Mouse (Mus musculus) ES-E14 (cell line): ENCODE data around the gene Gm12166. TPM values are rescaled to one million over a fixed set of nuclear protein-coding genes. Genes with fewer than 3 reads are reported as not detected.

Source experiments
- DNase-seq: peaks from one replicate; pipeline ENCODE4 v3.0.0-alpha.2; 2013; ENCODE audit warnings: low read depth, low spot score
- H3K27ac ChIP-seq: 2 replicates; pipeline ENCODE4 v1.5.1; 2012; ENCODE audit warnings: low read depth, mild to moderate bottlenecking, low read length, moderate library complexity, mixed read lengths; ENCODE audit not compliant: poor library complexity, insufficient read depth, severe bottlenecking
- H3K36me3 ChIP-seq: 2 replicates; pipeline ENCODE4 v1.6.1; 2012; ENCODE audit warnings: mild to moderate bottlenecking, low read length, moderate library complexity, mixed read lengths; ENCODE audit not compliant: control insufficient read depth, poor library complexity, insufficient read depth, severe bottlenecking
- H3K4me1 ChIP-seq, 2 experiments: fragments of 150-350 bp in 1 of 2; sonication (generic) in 1 of 2; 2 replicates each; pipeline ENCODE4 v1.6.1; 2012; ENCODE audit warnings: low read length in 2 of 2, mild to moderate bottlenecking in 1 of 2, mixed read lengths in 1 of 2; ENCODE audit not compliant: control insufficient read depth in 2 of 2, insufficient read depth in 2 of 2, poor library complexity in 1 of 2
- H3K4me3 ChIP-seq, 2 experiments: fragments of 150-350 bp in 1 of 2; sonication (generic) in 1 of 2; 2 replicates each; pipeline ENCODE4 v1.5.1; 2012; ENCODE audit warnings: low read length in 2 of 2, low read depth in 1 of 2, mild to moderate bottlenecking in 1 of 2, mixed read lengths in 1 of 2; ENCODE audit not compliant: insufficient read depth in 1 of 2, poor library complexity in 1 of 2, severe bottlenecking in 1 of 2
- H3K9ac ChIP-seq: 2 replicates; pipeline ENCODE4 v1.6.1; 2012; ENCODE audit warnings: low read depth, mild to moderate bottlenecking, low read length, mixed read lengths; ENCODE audit not compliant: poor library complexity, insufficient read depth, severe bottlenecking
- H3K9me3 ChIP-seq: fragments of 150-350 bp; sonication (generic); 2 replicates; pipeline ENCODE4 v1.6.1; 2012; ENCODE audit warnings: low read depth, mild to moderate bottlenecking, low read length; ENCODE audit not compliant: control insufficient read depth, insufficient read depth
- CHD2 ChIP-seq: IDR thresholded peaks from 2 replicates; pipeline ENCODE4 v1.6.1; 2014; ENCODE audit warnings: mild to moderate bottlenecking, low read depth, low read length, inconsistent platforms
- HCFC1 ChIP-seq: IDR thresholded peaks from 2 replicates; pipeline ENCODE4 v1.6.1; 2012; ENCODE audit warnings: low read length, inconsistent platforms, borderline replicate concordance; ENCODE audit not compliant: insufficient read depth
- MAFK ChIP-seq: IDR thresholded peaks from 2 replicates; pipeline ENCODE4 v1.6.1; 2014; ENCODE audit warnings: mild to moderate bottlenecking, low read depth, low read length, inconsistent platforms; ENCODE audit not compliant: insufficient read depth
- ZC3H11A ChIP-seq: IDR thresholded peaks from 2 replicates; pipeline ENCODE4 v1.6.1; 2012; ENCODE audit warnings: low read depth, mild to moderate bottlenecking, inconsistent platforms, low read length, borderline replicate concordance
- ZNF384 ChIP-seq: IDR thresholded peaks from 2 replicates; pipeline ENCODE4 v1.6.1; 2012; ENCODE audit warnings: low read depth, low read length, inconsistent platforms
- in situ Hi-C, 2 experiments: fragments of 600-800 bp; cut with MboI; formaldehyde crosslinking; loops; one replicate each; pipeline ENCODE4 v1.15.1; 2025; ENCODE audit warnings: low sequenced_read_pairs in 2 of 2, inconsistent platforms in 1 of 2; ENCODE audit not compliant: unreplicated experiment in 2 of 2
- total RNA-seq: library from RNA; depleted of rRNA; stranded (reverse); fragments of 300-350 nt; gene quantifications from 2 replicates; pipeline ENCODE4 v1.2.3, GENCODE M21; 2012; rRNA removed

Gm12166 gene
- total RNA-seq, 1 experiment: 6.8 TPM

- no peak for DNase-seq
- Histone ChIP-seq H3K9ac (no peak overlapping the region), H3K4me1 (peaks cover 0 to 3% of the 10 kb centered on the region in 2 experiments; a peak in 2 of 4 replicates), H3K36me3 (no peaks in the 10 kb centered on the region), H3K27ac (no peak overlapping the region), H3K9me3 (no peaks in the 10 kb centered on the region), H3K4me3 (no peak overlapping the region)
- TF ChIP-seq ZNF384: no peak
- TF ChIP-seq CHD2: no peak
- TF ChIP-seq HCFC1: no peak
- no peak for TF ChIP-seq MAFK
- TF ChIP-seq ZC3H11A: no peak
- in situ Hi-C loops: no loop called here
Measured at GRCm38 (mm10) chr11:46022983-46023382, 29.1 kb downstream of the Gm12166 start.

DNA sequence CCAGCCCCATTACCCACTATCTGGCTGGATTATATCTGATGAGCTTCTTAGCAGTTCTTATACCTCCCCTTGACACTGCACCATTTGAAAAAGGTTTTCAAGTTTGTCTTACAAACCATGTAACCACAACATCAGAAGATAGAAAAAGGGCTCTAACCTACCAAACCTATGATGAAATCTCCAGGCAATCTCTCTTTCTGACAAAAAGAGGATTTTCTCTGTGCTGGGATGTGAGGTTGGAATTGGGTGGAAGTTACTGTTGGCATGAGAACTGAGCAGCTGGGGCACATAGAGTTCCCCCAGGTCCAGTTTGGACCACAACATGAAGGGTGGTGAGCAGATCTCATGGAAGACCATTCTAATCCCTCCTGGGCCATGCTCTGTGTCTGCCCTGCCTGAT, 30.3 kb downstream of the Gm12166 start:
- no peak overlapping the region for H3K27ac ChIP-seq
- in situ Hi-C loops: no loop called here

GRCm38 (mm10) chr11:46020246-46020645, 31.9 kb downstream of the Gm12166 start:
- Histone ChIP-seq H3K9ac (no peak overlapping the region), H3K4me3 (no peak overlapping the region), H3K9me3 (no peaks in the 10 kb centered on the region), H3K36me3 (no peaks in the 10 kb centered on the region), H3K4me1 (peaks cover 0 to 3% of the 10 kb centered on the region in 2 experiments; a peak in 2 of 4 replicates), H3K27ac (no peak overlapping the region)
- TF ChIP-seq MAFK (no peak), HCFC1 (no peak), ZNF384 (no peak), CHD2 (no peak), ZC3H11A (no peak)
- peak; percentile 74 for DNase-seq
- in situ Hi-C loops: no loop called here

More for the DNA sequence above, 30.3 kb downstream of the Gm12166 start:
- Histone ChIP-seq H3K4me1 (peaks cover 0 to 3% of the 10 kb centered on the region in 2 experiments; a peak in 2 of 4 replicates), H3K4me3 (no peak overlapping the region), H3K36me3 (no peaks in the 10 kb centered on the region), H3K9ac (no peak overlapping the region), H3K9me3 (no peaks in the 10 kb centered on the region)
- no peak for TF ChIP-seq HCFC1
- TF ChIP-seq ZNF384: no peak
- no peak for DNase-seq

- H3K4me1 ChIP-seq: peaks cover 0 to 3% of the 10 kb centered on the region in 2 experiments; a peak in 2 of 4 replicates
- H3K9me3 ChIP-seq: peaks cover 4% of the 10 kb centered on the region; the same call in 1 of the 2 replicates
- H3K27ac ChIP-seq: no peak overlapping the region
- H3K9ac ChIP-seq: no peak overlapping the region
- TF ChIP-seq ZNF384 (no peak), MAFK (no peak), ZC3H11A (no peak; the same call in 1 of the 2 replicates), CHD2 (no peak), HCFC1 (no peak)
- no peaks in the 10 kb centered on the region for H3K36me3 ChIP-seq
- no peak for DNase-seq
- in situ Hi-C loops: no loop called here
- no peak overlapping the region for H3K4me3 ChIP-seq
Measured at GRCm38 (mm10) chr11:46016061-46016460, 36.1 kb downstream of the Gm12166 start.

Other genes with a start within 250 kb of the Gm12166 start
- gene Clint1, start 200.3 kb downstream of the Gm12166 start, total RNA-seq: 31.0 and 40.7 TPM in 2 replicates
- 7.7 and 7.9 TPM in 2 replicates for gene Lsm11, start 107.4 kb downstream of the Gm12166 start, total RNA-seq
- 22.8 and 25.7 TPM in 2 replicates for gene Thg1l, start 96.8 kb downstream of the Gm12166 start, total RNA-seq
- 0.04 and 0.21 TPM in 2 replicates for gene Sox30, start 72.0 kb downstream of the Gm12166 start, total RNA-seq
- 43.8 and 71.1 TPM in 2 replicates for gene Adam19, start 3.7 kb upstream of the Gm12166 start, total RNA-seq
- gene Nipal4, start 114.2 kb upstream of the Gm12166 start, total RNA-seq: 1.7 and 2.1 TPM in 2 replicates
- 0.48 and 0.67 TPM in 2 replicates for gene Fndc9, start 183.2 kb upstream of the Gm12166 start, total RNA-seq